Mouse (Mus musculus): ENCODE data around the gene Kdm5b. TPM values are rescaled to one million over a fixed set of nuclear protein-coding genes. Genes with fewer than 3 reads are reported as not detected.

Gene Kdm5b
- polyA plus RNA-seq, 1 experiment from 2014 or later = 12.6 TPM

DNA sequence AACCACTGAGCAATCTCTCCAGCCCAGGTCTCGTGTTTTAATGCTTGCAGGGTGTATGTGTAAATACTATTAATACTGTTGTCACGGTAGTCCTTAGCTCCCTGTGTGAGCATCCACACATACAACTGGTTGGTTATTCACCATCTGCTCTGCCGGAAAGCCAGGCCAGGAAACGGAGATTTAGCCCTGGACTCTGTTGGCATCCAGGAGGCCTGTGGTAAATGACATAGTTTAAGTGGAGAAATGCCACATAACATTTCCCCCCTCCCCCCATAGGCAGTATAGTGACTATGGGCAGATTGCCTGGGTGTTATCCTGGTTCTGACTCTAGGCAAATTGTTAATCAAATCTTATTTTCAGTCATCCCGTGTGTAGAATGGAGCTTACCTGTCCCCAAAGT is 90.8 kb downstream of the Kdm5b start:
- Histone ChIP-seq H3K4me3 (ENCODE audit: low read depth, low read length) (no peak overlapping the region), H3K27me3 (replicated peaks; ENCODE audit: control insufficient read depth, insufficient read depth, low read length) (peaks cover 37% of the 10 kb centered on the region), H3K4me2 (replicated peaks; ENCODE audit: low read depth) (no peak overlapping the region), H3K36me3 (ENCODE audit: control insufficient read depth, insufficient read depth) (no peaks in the 10 kb centered on the region), H3K9ac (ENCODE audit: low read depth, low read length) (no peak overlapping the region), H3K9me3 (ENCODE audit: control insufficient read depth) (no peaks in the 10 kb centered on the region), H3K4me1 (replicated peaks; ENCODE audit: control insufficient read depth, insufficient read depth, low read length) (no peaks in the 10 kb centered on the region; the same call in 1 of the 2 replicates), H3K27ac (ENCODE audit: low read depth, low read length) (no peak overlapping the region)
- no peak for TF ChIP-seq CTCF (IDR thresholded peaks at IDR 0.05; ENCODE audit: low read depth)
- ATAC-seq = no peak
- 75% methylated on average over 5 of the region's 5 CpGs for WGBS

DNA sequence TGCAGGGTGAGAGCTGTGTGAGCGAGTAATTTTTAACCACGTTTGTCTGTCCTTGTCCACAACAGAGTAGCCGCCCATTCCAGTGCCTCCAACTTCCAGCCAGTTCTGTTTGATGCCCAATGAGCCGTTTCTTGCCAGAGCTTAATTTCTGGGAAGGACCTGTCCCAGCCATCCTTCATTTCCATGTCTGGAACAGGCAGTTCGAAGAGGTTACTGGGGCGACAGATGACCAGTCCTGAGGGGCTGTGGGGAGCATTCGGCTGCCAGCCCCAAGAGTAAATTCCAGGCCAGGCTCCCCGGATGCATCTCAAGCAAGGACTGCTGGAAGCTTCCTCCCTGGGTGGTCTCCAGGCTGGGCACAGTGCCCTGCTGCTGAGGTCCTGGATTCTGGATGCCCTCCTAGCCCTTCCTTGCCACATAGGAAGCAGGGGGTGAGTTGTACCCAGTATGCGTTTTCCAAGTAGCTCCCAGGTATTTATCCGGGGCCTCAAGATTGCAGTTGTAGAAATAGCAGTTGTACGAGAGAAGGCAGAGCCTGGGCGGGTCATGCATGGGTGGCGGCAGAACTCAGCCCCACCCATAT is 91.4 kb downstream of the Kdm5b start:
- no peak overlapping the region for H3K9ac ChIP-seq (ENCODE audit: low read depth, low read length)
- no peaks in the 10 kb centered on the region; the same call in 1 of the 2 replicates for H3K4me1 ChIP-seq (replicated peaks; ENCODE audit: control insufficient read depth, insufficient read depth, low read length)
- H3K27ac ChIP-seq (ENCODE audit: low read depth, low read length) = no peak overlapping the region
- no peaks in the 10 kb centered on the region for H3K9me3 ChIP-seq (ENCODE audit: control insufficient read depth)
- 42% methylated on average over 13 of the region's 13 CpGs for WGBS
- H3K4me3 ChIP-seq (ENCODE audit: low read depth, low read length) = no peak overlapping the region
- ATAC-seq = peak; percentile 70
- H3K36me3 ChIP-seq (ENCODE audit: control insufficient read depth, insufficient read depth) = no peaks in the 10 kb centered on the region
- no peak for TF ChIP-seq CTCF (IDR thresholded peaks at IDR 0.05; ENCODE audit: low read depth)
- H3K27me3 ChIP-seq (replicated peaks; ENCODE audit: control insufficient read depth, insufficient read depth, low read length) = peaks cover 31% of the 10 kb centered on the region
- peak overlapping the region; percentile 27; the same call in 1 of the 2 replicates for H3K4me2 ChIP-seq (replicated peaks; ENCODE audit: low read depth)

DNA sequence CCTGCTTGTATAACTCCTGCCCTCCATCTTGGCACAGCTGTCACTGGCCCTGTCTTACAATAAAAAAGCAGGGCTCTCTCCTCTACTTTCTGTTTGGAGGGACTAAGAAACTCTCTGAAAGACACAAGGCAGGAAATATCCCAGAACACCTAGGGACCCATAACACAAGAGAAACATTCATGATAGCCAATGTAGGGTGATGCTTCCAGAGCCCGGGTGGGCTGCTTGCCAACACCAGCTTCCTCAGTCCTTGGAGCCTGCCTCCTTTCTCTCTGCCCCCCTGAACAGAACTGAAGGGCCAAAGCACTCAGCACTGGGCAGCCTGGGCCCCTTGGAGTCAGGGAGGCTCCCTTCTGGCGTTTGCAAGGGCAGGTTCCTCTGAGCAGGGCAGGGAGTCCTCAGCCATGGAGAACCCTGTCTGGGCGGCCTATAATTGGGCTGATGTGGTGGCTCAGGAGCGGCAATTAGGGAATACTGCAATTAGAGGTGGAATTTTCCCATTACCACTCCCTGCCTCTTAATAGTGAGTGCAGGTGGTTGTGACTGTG is 92.0 kb downstream of the Kdm5b start:
- Histone ChIP-seq H3K9me3 (ENCODE audit: control insufficient read depth) (no peaks in the 10 kb centered on the region), H3K36me3 (ENCODE audit: control insufficient read depth, insufficient read depth) (no peaks in the 10 kb centered on the region), H3K4me3 (ENCODE audit: low read depth, low read length) (no peak overlapping the region), H3K4me2 (replicated peaks; ENCODE audit: low read depth) (peak overlapping the region; percentile 27; the same call in 1 of the 2 replicates), H3K27me3 (replicated peaks; ENCODE audit: control insufficient read depth, insufficient read depth, low read length) (peaks cover 26% of the 10 kb centered on the region), H3K4me1 (replicated peaks; ENCODE audit: control insufficient read depth, insufficient read depth, low read length) (no peaks in the 10 kb centered on the region; the same call in 1 of the 2 replicates), H3K9ac (ENCODE audit: low read depth, low read length) (no peak overlapping the region), H3K27ac (ENCODE audit: low read depth, low read length) (no peak overlapping the region)
- TF ChIP-seq CTCF (IDR thresholded peaks at IDR 0.05; ENCODE audit: low read depth) = no peak
- WGBS = 41% methylated on average over 4 of the region's 4 CpGs
- peak; percentile 34; the same call in 1 of the 2 replicates for ATAC-seq

DNA sequence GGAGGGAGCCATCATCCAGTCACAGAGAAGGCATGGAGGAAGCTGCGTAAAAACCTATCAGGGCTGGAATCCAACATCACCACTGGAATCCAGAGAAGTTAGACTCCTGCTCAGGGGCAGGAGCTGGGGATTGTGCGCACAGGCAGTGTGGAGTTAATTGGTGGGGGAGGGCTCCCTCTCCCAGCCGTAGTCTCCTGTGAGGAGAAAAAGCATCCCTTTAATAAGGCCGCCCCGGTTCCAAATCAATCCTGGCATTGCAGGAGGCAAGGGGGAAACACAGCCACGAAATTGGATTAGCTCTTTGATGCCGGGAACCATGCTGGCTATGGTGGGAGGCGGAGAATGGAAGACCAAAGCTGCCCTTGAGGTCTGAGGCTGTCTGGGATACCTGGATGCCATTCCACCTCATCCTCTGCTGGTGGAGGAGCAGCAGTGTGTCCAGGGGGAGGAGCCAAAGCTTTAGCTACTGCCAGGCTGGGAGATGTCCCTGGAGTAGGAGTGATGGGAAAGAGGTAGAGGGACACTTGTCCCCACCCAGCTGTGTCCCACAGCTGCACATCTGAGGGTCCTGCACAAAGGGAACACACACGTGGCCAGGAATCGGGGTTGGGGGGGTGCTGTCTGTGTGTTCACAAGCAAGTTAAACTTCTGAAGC is 93.8 kb downstream of the Kdm5b start:
- Histone ChIP-seq H3K9ac (ENCODE audit: low read depth, low read length) (no peak overlapping the region), H3K36me3 (ENCODE audit: control insufficient read depth, insufficient read depth) (no peaks in the 10 kb centered on the region), H3K9me3 (ENCODE audit: control insufficient read depth) (no peaks in the 10 kb centered on the region), H3K4me1 (replicated peaks; ENCODE audit: control insufficient read depth, insufficient read depth, low read length) (no peaks in the 10 kb centered on the region), H3K27me3 (replicated peaks; ENCODE audit: control insufficient read depth, insufficient read depth, low read length) (peaks cover 7% of the 10 kb centered on the region), H3K27ac (ENCODE audit: low read depth, low read length) (no peak overlapping the region), H3K4me2 (replicated peaks; ENCODE audit: low read depth) (no peak overlapping the region), H3K4me3 (ENCODE audit: low read depth, low read length) (no peak overlapping the region)
- TF ChIP-seq CTCF (IDR thresholded peaks at IDR 0.05; ENCODE audit: low read depth) = no peak
- no peak for ATAC-seq
- WGBS = 42% methylated on average over 10 of the region's 10 CpGs

DNA sequence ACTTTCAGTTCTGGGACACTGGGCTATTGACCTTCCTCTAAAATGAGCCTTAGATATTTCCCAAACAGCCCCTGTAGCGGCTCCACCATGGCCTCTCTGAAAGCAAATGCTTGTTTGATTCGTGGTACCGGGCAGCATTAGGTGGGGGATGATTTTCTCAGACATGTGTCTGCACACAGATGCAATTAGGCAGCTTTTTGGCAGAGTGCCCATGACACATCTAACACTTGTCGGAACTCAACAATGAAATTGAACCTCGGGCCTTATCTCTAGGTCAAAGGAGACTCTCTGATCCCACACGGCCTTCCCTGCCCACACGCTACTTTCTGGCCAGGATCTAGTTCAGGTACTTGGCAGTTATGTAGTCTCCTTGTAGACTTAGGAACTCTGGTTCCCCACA is 98.9 kb downstream of the Kdm5b start:
- Histone ChIP-seq H3K36me3 (ENCODE audit: control insufficient read depth, insufficient read depth) (no peaks in the 10 kb centered on the region), H3K27me3 (replicated peaks; ENCODE audit: control insufficient read depth, insufficient read depth, low read length) (no peaks in the 10 kb centered on the region; the same call in 1 of the 2 replicates), H3K4me2 (replicated peaks; ENCODE audit: low read depth) (no peak overlapping the region), H3K4me1 (replicated peaks; ENCODE audit: control insufficient read depth, insufficient read depth, low read length) (no peaks in the 10 kb centered on the region), H3K27ac (ENCODE audit: low read depth, low read length) (no peak overlapping the region), H3K9me3 (ENCODE audit: control insufficient read depth) (no peaks in the 10 kb centered on the region), H3K9ac (ENCODE audit: low read depth, low read length) (no peak overlapping the region), H3K4me3 (ENCODE audit: low read depth, low read length) (no peak overlapping the region)
- 35% methylated on average over 7 of the region's 7 CpGs for WGBS
- no peak for TF ChIP-seq CTCF (IDR thresholded peaks at IDR 0.05; ENCODE audit: low read depth)
- ATAC-seq = no peak

DNA sequence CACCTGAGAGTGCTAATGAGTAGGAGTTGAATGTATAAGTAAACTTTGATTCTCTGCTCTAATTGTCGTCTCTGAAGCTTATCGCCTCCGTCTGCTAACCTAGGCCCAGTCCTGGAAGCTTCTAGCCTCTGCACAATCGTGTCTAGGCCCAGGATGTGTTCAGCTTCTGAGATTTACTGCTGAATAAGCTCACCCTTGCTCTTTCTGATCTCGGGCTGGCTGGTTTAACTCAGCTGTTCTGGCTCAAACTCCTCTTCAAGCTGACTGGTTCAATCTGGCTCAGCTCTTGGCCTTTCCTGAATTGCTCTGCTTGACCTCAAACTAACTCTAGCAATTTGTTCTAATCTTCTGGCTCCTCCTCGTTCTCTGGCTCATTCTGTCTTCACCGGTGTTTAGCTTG is 100.2 kb downstream of the Kdm5b start:
- Histone ChIP-seq H3K27ac (ENCODE audit: low read depth, low read length) (no peak overlapping the region), H3K9me3 (ENCODE audit: control insufficient read depth) (no peaks in the 10 kb centered on the region), H3K27me3 (replicated peaks; ENCODE audit: control insufficient read depth, insufficient read depth, low read length) (no peaks in the 10 kb centered on the region), H3K36me3 (ENCODE audit: control insufficient read depth, insufficient read depth) (no peaks in the 10 kb centered on the region), H3K4me3 (ENCODE audit: low read depth, low read length) (no peak overlapping the region), H3K4me1 (replicated peaks; ENCODE audit: control insufficient read depth, insufficient read depth, low read length) (no peaks in the 10 kb centered on the region), H3K4me2 (replicated peaks; ENCODE audit: low read depth) (no peak overlapping the region), H3K9ac (ENCODE audit: low read depth, low read length) (no peak overlapping the region)
- WGBS = 44% methylated on average over 7 of the region's 7 CpGs
- TF ChIP-seq CTCF (IDR thresholded peaks at IDR 0.05; ENCODE audit: low read depth) = no peak
- no peak for ATAC-seq
